Mouse (Mus musculus) bone marrow macrophage, adult 2 months (primary cell): ENCODE measurements around the gene Ppp1r35. TPM values are rescaled to one million over a fixed set of nuclear protein-coding genes. Genes with fewer than 3 reads are reported as not detected.
"Not testable (repeated sequence)": the region's sequence is repeated elsewhere in the genome, so short reads cannot be mapped to it uniquely, and the experiment has no call there.

ENCODE experiments used
- H3K27ac ChIP-seq: 2 replicates; pipeline ENCODE4 v1.5.1; 2012; ENCODE audit warnings: low read depth, low read length; ENCODE audit not compliant: insufficient read depth
- H3K4me1 ChIP-seq: 2 replicates; pipeline ENCODE4 v1.6.1; 2012; ENCODE audit warnings: low read length; ENCODE audit not compliant: control insufficient read depth, insufficient read depth
- H3K4me3 ChIP-seq: 2 replicates; pipeline ENCODE4 v1.5.1; 2012; ENCODE audit warnings: mild to moderate bottlenecking, low read length, moderate library complexity; ENCODE audit not compliant: insufficient read depth
- CTCF ChIP-seq: IDR thresholded peaks from 2 replicates; pipeline ENCODE4 v1.5.1; 2012; ENCODE audit warnings: low read depth, mild to moderate bottlenecking, low read length, moderate library complexity
- POLR2A ChIP-seq: IDR thresholded peaks from 2 replicates; pipeline ENCODE4 v1.6.1; 2012; ENCODE audit warnings: mild to moderate bottlenecking, low read depth, low read length, borderline replicate concordance
- polyA plus RNA-seq: library from polyadenylated mRNA; stranded (reverse); fragments of >200 nt; gene quantifications from 2 replicates; pipeline ENCODE4 v1.2.4, GENCODE M21; 2012; ENCODE audit not compliant: missing spikeins, insufficient read depth, insufficient read length

Ppp1r35 gene
- polyA plus RNA-seq, 1 experiment = 36.2 TPM

DNA sequence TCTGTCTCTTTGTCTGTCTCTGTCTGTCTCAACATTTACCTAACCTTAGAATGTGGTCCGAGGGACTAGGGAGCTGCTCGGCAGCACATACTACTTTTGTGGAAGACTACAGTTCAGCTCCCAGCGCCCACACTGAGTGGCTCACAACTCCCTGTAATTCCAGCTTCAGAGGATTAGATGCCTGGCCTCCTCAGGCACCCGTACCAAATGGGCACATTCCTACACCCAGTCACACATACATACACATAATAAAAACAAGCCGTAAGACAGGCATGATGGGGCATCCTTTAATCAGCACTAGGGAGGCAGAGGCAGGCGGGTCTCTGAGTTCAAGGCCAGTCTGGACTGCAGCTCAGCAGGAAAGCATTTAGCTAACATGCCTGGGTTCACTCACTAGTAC is 35.8 kb upstream of the Ppp1r35 start:
- Histone ChIP-seq H3K27ac (no peak overlapping the region), H3K4me3 (no peak overlapping the region), H3K4me1 (peaks cover 11% of the 10 kb centered on the region)
- TF ChIP-seq POLR2A (no peak), CTCF (no peak)

DNA sequence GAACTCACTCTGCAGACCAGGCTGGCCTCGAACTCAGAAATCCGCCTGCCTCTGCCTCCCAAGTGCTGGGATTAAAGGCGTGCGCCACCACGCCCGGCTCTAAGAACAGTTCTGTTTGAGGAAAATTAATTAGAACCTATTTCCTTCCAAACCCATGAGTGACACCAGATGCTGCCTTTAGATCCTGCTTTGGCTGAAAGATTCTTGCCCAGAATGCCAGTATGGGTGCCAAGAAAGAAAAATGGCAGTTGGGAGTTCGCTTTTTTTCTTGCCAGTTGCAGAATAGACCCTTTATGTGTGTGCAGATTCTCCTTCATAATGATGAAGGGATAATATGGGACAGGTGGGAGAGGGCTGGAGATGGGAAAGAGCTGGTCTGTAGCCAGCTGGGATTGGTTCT is 34.5 kb upstream of the Ppp1r35 start:
- Histone ChIP-seq H3K4me1 (peaks cover 5% of the 10 kb centered on the region), H3K4me3 (no peak overlapping the region), H3K27ac (no peak overlapping the region)
- TF ChIP-seq CTCF (no peak), POLR2A (no peak)

GRCm38 (mm10) chr5:137745214-137746171 is 33.2 kb upstream of the Ppp1r35 start, which contains the start of gene Tsc22d4:
TSS of gene Tsc22d4 (plus strand) at chr5:137745730.
- H3K4me1 ChIP-seq = peaks cover 7% of the 10 kb centered on the region
- H3K4me3 ChIP-seq = peak within 1 kb of the TSS; percentile 79
- peak within 1 kb of the TSS; percentile 90 for H3K27ac ChIP-seq
- peak; percentile 56; the same call in 1 of the 2 replicates for TF ChIP-seq POLR2A
- no peak for TF ChIP-seq CTCF

DNA sequence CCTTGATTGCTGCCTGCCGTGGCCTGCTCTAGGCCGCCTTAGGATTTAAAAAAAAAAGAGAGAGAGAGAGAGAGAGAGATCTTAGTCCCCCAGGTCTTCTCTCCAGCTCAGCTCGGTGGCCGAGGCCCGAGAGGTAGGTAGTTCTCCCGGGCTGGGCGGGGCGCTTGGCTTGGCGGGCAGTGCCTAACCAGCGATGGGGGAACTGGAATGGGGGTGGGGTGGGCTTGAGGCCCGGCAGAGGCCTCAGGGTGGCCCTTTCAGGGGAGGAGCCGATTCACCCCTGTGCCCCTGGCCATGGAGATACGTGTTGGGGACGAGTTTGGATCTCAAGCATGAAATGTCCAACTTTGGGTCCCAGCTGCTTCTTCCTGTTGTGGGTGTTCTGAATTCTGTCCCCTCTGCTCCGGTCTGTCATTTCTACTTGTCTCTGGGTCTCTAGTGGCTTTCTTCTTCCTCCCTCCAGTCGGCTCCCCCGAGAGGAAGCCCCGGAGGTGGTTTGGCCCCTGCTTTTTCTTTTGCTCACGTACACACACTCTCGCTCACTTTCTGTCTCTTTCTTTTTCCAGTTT is 32.3 kb upstream of the Ppp1r35 start:
- Histone ChIP-seq H3K4me1 (peaks cover 9% of the 10 kb centered on the region), H3K27ac (peak overlapping the region; percentile 90), H3K4me3 (peak overlapping the region; percentile 79)
- no peak for TF ChIP-seq CTCF
- TF ChIP-seq POLR2A = no peak

- TF ChIP-seq POLR2A = no peak
- TF ChIP-seq CTCF = no peak
- H3K4me1 ChIP-seq = peaks cover 9% of the 10 kb centered on the region
- H3K27ac ChIP-seq = peak overlapping the region; percentile 90
- H3K4me3 ChIP-seq = peak overlapping the region; percentile 79
These were observed 31.8 kb upstream of the Ppp1r35 start for GRCm38 (mm10) chr5:137746851-137747325.

DNA sequence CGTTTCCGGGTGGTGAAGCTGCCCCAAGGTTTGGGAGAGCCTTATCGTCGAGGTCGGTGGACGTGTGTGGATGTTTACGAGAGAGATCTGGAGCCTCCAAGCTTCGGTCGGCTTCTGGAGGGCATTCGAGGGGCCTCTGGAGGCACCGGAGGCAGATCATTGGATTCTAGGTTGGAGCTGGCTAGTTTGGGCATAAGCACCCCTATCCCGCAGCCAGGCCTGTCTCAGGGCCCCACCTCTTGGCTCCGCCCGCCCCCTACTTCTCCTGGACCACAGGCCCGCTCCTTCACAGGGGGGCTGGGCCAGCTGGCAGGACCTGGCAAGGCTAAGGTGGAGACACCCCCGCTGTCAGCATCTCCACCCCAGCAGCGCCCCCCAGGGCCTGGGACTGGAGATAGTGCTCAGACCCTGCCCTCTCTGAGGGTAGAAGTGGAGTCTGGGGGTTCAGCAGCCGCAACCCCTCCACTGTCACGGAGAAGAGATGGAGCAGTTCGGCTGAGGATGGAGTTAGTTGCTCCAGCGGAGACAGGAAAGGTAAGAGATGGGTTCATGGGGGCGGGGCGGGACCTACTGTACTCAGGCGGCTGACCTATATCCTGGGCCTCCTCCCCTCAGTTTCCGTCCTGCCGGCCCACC is 31.2 kb upstream of the Ppp1r35 start:
- TF ChIP-seq CTCF = 0 out of 2 replicates have a peak, but pooled peaks have one; percentile 5
- no peak for TF ChIP-seq POLR2A
- peak overlapping the region; percentile 79 for H3K4me3 ChIP-seq
- peaks cover 9% of the 10 kb centered on the region for H3K4me1 ChIP-seq
- peak overlapping the region; percentile 90 for H3K27ac ChIP-seq

DNA sequence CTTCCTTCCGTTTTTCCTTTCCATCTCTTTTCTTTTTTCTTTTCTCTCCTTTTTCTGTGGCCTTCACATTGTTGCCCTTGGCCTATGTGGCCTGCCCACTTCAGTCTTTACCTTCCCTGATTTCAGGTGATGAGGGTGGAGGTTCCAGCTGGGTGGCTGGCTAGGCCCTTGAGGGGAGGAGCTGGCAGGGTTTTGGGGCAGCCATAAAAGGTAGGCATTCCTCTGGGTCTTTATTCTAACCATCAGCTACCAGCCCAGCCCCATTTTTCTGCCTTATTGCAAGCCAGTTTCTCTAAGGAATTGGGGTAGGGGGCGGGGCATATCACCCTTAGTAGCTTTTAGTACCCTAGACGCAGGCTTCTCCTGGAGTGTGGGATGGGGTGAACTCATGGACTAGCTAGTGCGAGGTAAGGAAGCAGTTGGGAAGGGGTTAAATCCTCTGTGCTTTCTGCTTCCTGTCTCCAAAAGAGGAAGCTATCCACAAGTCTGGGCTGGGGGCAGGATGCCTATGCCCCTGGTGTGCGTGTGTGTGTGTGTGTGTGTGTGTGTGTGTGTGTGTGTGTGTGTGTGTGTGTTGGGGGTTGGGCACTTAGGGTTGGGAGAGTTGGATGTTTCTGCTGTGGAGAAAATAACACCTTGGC is 30.4 kb upstream of the Ppp1r35 start:
- Histone ChIP-seq H3K4me1 (peaks cover 9% of the 10 kb centered on the region), H3K4me3 (peak overlapping the region; percentile 79), H3K27ac (peak overlapping the region; percentile 90)
- TF ChIP-seq POLR2A = no peak
- TF ChIP-seq CTCF = no peak

GRCm38 (mm10) chr5:137749196-137749836 is 29.3 kb upstream of the Ppp1r35 start:
- TF ChIP-seq POLR2A = no peak
- no peak for TF ChIP-seq CTCF
- peaks cover 9% of the 10 kb centered on the region for H3K4me1 ChIP-seq
- H3K27ac ChIP-seq = peak overlapping the region; percentile 90
- H3K4me3 ChIP-seq = peak overlapping the region; percentile 79

GRCm38 (mm10) chr5:137750212-137750611 is 28.4 kb upstream of the Ppp1r35 start:
- H3K27ac ChIP-seq, H3K4me1 ChIP-seq, H3K4me3 ChIP-seq: not testable (repeated sequence)
